ENCODE assay signal across 28 mouse cellular contexts in the genomic region with DNA sequence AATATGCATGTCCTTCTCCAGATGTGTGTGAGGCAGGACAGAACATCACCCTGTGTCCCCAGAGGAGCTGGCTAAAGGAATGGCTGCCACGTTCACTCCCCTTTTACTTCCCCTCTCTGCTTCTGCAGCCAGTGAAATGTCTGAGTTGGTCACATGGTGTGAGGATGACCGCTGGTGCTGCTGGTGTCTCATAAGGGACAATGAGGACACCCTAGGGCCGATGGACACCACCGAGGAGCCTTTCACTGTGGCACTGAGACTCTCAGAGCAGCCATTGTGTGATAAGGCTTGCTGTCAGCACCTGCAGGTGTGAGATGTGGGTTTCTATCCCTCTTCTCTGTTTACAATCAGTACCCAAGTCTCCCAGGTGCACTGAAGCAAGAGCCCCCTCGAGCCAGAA.
"Had no signal": no experiment of that assay in that cellular context is flagged by ENCODE, and none has a peak within 500 bp of the region (broad histone marks: within the 10 kb centered on the region; RNA-seq: fewer than 3 reads in every experiment).

No protein-coding gene starts in this region.

- H3K9me3 ChIP-seq: heart, embryonic 13.5 days; heart, embryonic 15.5 days; hindbrain, embryonic 10.5 days; hindbrain, embryonic 12.5 days; intestine, embryonic 15.5 days; limb, embryonic 10.5 days; limb, embryonic 12.5 days; liver, embryonic 13.5 days; liver, embryonic 15.5 days had no signal

- H3K36me3 ChIP-seq: heart, embryonic 13.5 days; heart, embryonic 15.5 days; hindbrain, embryonic 10.5 days; hindbrain, embryonic 12.5 days; intestine, embryonic 15.5 days; limb, embryonic 10.5 days; limb, embryonic 12.5 days; liver, embryonic 13.5 days; liver, embryonic 15.5 days had no signal

- H3K27ac ChIP-seq: gastrocnemius, adult 2 months; heart, embryonic 13.5 days; heart, embryonic 15.5 days; hindbrain, embryonic 10.5 days; hindbrain, embryonic 12.5 days; hindbrain, embryonic 14.5 days; intestine, embryonic 15.5 days; layer of hippocampus, adult 2 months; left cerebral cortex, adult 2 months; limb, embryonic 10.5 days; limb, embryonic 12.5 days; liver, embryonic 13.5 days; liver, embryonic 15.5 days had no signal

- H3K4me1 ChIP-seq: hindbrain, embryonic 12.5 days; intestine, embryonic 15.5 days; limb, embryonic 10.5 days; limb, embryonic 12.5 days; liver, embryonic 13.5 days; liver, embryonic 15.5 days had no signal

- DNase-seq: gastrocnemius, adult 2 months; gastrocnemius, postnatal 10 days; gastrocnemius, postnatal 25 days; heart, adult 18-20 months; heart, postnatal 4 days; kidney, adult 18-20 months; kidney, adult 8-10 months; kidney, postnatal 10 days; kidney, postnatal 25 days; kidney, postnatal 4 days; liver; liver, embryonic 13.5 days; liver, postnatal 0 days had no signal

- H3K4me2 ChIP-seq: heart, embryonic 13.5 days; heart, embryonic 15.5 days; hindbrain, embryonic 12.5 days; hindbrain, embryonic 14.5 days; intestine, embryonic 15.5 days; limb, embryonic 12.5 days; liver, embryonic 11.5 days; liver, embryonic 13.5 days; liver, embryonic 15.5 days had no signal

- H3K9ac ChIP-seq: heart, embryonic 13.5 days; heart, embryonic 15.5 days; hindbrain, embryonic 12.5 days; hindbrain, embryonic 14.5 days; intestine, embryonic 15.5 days; limb, embryonic 12.5 days; liver, embryonic 13.5 days; liver, embryonic 15.5 days; liver, postnatal 0 days had no signal

- H3K4me3 ChIP-seq: gastrocnemius, adult 2 months; heart, embryonic 13.5 days; heart, embryonic 15.5 days; hindbrain, embryonic 10.5 days; hindbrain, embryonic 12.5 days; intestine, embryonic 15.5 days; layer of hippocampus, adult 2 months; left cerebral cortex, adult 2 months; limb, embryonic 10.5 days; limb, embryonic 12.5 days; liver, embryonic 13.5 days; liver, embryonic 15.5 days had no signal

- ATAC-seq: hindbrain, embryonic 16.5 days; inflammation-experienced regulatory T-cells, adult 6 months; intestine, embryonic 15.5 days; intestine, postnatal 0 days; liver, postnatal 0 days had no signal

- H3K27me3 ChIP-seq: heart, embryonic 13.5 days; heart, embryonic 15.5 days; hindbrain, embryonic 12.5 days; intestine, embryonic 15.5 days; limb, embryonic 12.5 days; liver, embryonic 13.5 days; liver, embryonic 15.5 days had no signal
